9 mouse cellular contexts compared by ENCODE assay signal in the genomic region with DNA sequence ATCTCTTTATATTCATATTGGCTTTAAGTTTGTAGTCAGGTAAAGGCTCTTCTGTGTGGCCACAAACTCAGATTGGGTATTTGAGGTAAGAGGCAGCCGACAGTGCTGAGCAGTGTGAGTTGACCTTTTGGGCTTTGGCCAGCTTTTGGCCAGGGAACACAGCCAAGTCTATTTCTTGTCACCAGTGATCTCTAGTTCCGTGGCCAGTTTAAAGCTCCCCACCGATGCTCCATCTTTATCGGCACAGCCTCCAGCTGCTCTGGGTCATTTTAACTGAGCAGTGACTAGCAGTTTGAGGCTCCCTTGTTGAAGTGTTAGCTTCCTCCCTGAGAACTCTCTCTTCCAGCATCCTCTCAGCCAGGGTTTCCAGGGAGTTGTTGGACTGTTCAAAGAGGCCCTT. TPM values are rescaled to one million over a fixed set of nuclear protein-coding genes. Genes with fewer than 3 reads are reported as not detected.
DNase-seq lines count a peak whose midpoint lies in the region; ATAC-seq and TF ChIP-seq lines count a peak whose summit lies in the region.
"Had no signal": no experiment of that assay in that cellular context is flagged by ENCODE, and none has a peak within 500 bp of the region (broad histone marks: within the 10 kb centered on the region; RNA-seq: fewer than 3 reads in every experiment).

No protein-coding gene starts in this region.

- TF ChIP-seq CTCF in hindbrain, postnatal 0 days (IDR thresholded peaks at IDR 0.05; ENCODE audit: low read depth), result no peak

- no peak overlapping the region for H3K9ac ChIP-seq in hindbrain, postnatal 0 days (replicated peaks; ENCODE audit: low read length)
- H3K9ac ChIP-seq in lung, embryonic 15.5 days, result no peak overlapping the region
- H3K9ac ChIP-seq: neural tube, embryonic 12.5 days had no signal

- no peak overlapping the region for H3K4me3 ChIP-seq in hindbrain, postnatal 0 days (ENCODE audit: low read length)
- H3K4me3 ChIP-seq in lung, embryonic 15.5 days, result no peak overlapping the region
- H3K4me3 ChIP-seq: neural tube, embryonic 12.5 days had no signal

- no peaks in the 10 kb centered on the region for H3K36me3 ChIP-seq in hindbrain, postnatal 0 days (ENCODE audit: insufficient read depth, low read length)
- H3K36me3 ChIP-seq in lung, embryonic 15.5 days, result no peaks in the 10 kb centered on the region
- H3K36me3 ChIP-seq: neural tube, embryonic 12.5 days had no signal

- DNase-seq in left cerebral cortex, postnatal 10 days (ENCODE audit: extremely low spot score in 1 of 2, low spot score in 2 of 2), result peak; percentile 36 to 59
- no peak for DNase-seq in left cerebral cortex, postnatal 25 days (ENCODE audit: low spot score in 2 of 2)
- peak; percentile 75 for DNase-seq in cerebellum, adult 11-12 months
- DNase-seq in gastrocnemius, postnatal 10 days, result peak; percentile 67
- DNase-seq in hindbrain, postnatal 0 days (ENCODE audit: low spot score), result peak; percentile 27
- no peak for DNase-seq in embryo, embryonic 10.5 days (ENCODE audit: low spot score)

- 34% methylated on average over 4 of the region's 4 CpGs for WGBS in hindbrain, postnatal 0 days
- 30% methylated on average over 4 of the region's 4 CpGs for WGBS in lung, embryonic 15.5 days

- intact Hi-C loops in left cerebral cortex, postnatal 10 days (cut with DNase I), result no loop called here
- intact Hi-C loops in left cerebral cortex, postnatal 25 days (cut with DNase I), result no loop called here

- no peak overlapping the region for H3K4me2 ChIP-seq in hindbrain, postnatal 0 days (ENCODE audit: low read depth, low read length)
- no peak overlapping the region; the same call in 1 of the 2 replicates for H3K4me2 ChIP-seq in lung, embryonic 15.5 days
- H3K4me2 ChIP-seq: neural tube, embryonic 12.5 days had no signal

- H3K9me3 ChIP-seq in hindbrain, postnatal 0 days (ENCODE audit: low read length), result no peaks in the 10 kb centered on the region
- H3K9me3 ChIP-seq in lung, embryonic 15.5 days, result no peaks in the 10 kb centered on the region
- H3K9me3 ChIP-seq: neural tube, embryonic 12.5 days had no signal

- ATAC-seq in hindbrain, postnatal 0 days, result no peak
- no peak for ATAC-seq in lung, embryonic 15.5 days (ENCODE audit: borderline replicate concordance, extremely low read depth, low FRiP score, low TSS enrichment)
- no peak for ATAC-seq in monocyte, adult 5-6 weeks (replicated peaks; ENCODE audit: insufficient number of reproducible peaks, low FRiP score, low TSS enrichment, poor library complexity, severe bottlenecking)

- H3K27me3 ChIP-seq in hindbrain, postnatal 0 days (ENCODE audit: insufficient read depth, low read length), result no peaks in the 10 kb centered on the region
- no peaks in the 10 kb centered on the region for H3K27me3 ChIP-seq in lung, embryonic 15.5 days
- H3K27me3 ChIP-seq: neural tube, embryonic 12.5 days had no signal

- H3K27ac ChIP-seq in hindbrain, postnatal 0 days, result peak overlapping the region; percentile 60; the same call in 1 of the 2 replicates
- H3K27ac ChIP-seq in lung, embryonic 15.5 days, result peak overlapping the region; percentile 71
- H3K27ac ChIP-seq: neural tube, embryonic 12.5 days had no signal

- no peaks in the 10 kb centered on the region for H3K4me1 ChIP-seq in hindbrain, postnatal 0 days (ENCODE audit: insufficient read depth, low read length)
- peaks cover 28% of the 10 kb centered on the region for H3K4me1 ChIP-seq in lung, embryonic 15.5 days

RNA-seq across cellular contexts. Expression of a gene that starts 29.8 kb away (rescaled TPM):
- total RNA-seq in left cerebral cortex, postnatal 10 days (2021), result 1 to 10 TPM; 1.9 to 3.1 TPM
- 1 to 10 TPM; 2.5 to 3.1 TPM for total RNA-seq in left cerebral cortex, postnatal 25 days (2021)
- total RNA-seq in gastrocnemius, postnatal 10 days (2021), result 1 to 10 TPM; 2.6 to 4.0 TPM
- total RNA-seq in hindbrain, postnatal 0 days (2014; rRNA removed), result 7.1 and 10.7 TPM in 2 replicates
- polyA plus RNA-seq in hindbrain, postnatal 0 days (2015; fragmentation: Nextera tagmentation; extraction: Ambion mirVana), result 2.2 and 2.5 TPM in 2 replicates
- 2.9 and 3.0 TPM in 2 replicates for polyA plus RNA-seq in lung, embryonic 15.5 days (2015; fragmentation: Nextera tagmentation; extraction: Ambion mirVana)
- 3.9 to 11.4 TPM (median 7.1 TPM) in 3 replicates for total RNA-seq in monocyte, adult 5-6 weeks (2017)

Comparison
In these comparisons a context has a peak if more than half of its experiments do, and no peak if none do; other contexts are left out.
1. DNase-seq: peak in left cerebral cortex, postnatal 10 days (2 of 2), cerebellum, adult 11-12 months (single experiment), gastrocnemius, postnatal 10 days (single experiment) and hindbrain, postnatal 0 days (single experiment); none in left cerebral cortex, postnatal 25 days (0 of 2) and embryo, embryonic 10.5 days (single experiment).